In genomic region chr2:120313976-120314375, GRCm38 (mm10) we compare ENCODE assay signal across 20 mouse cellular contexts. TPM values are rescaled to one million over a fixed set of nuclear protein-coding genes. Genes with fewer than 3 reads are reported as not detected.
DNase-seq lines count a peak whose midpoint lies in the region; ATAC-seq and TF ChIP-seq lines count a peak whose summit lies in the region.
"Had no signal": no experiment of that assay in that cellular context is flagged by ENCODE, and none has a peak within 500 bp of the region (broad histone marks: within the 10 kb centered on the region; RNA-seq: fewer than 3 reads in every experiment).

TSS of gene Pla2g4f (minus strand) at chr2:120314165.

- WGBS in embryonic facial prominence, embryonic 15.5 days = 43% methylated on average over 3 of the region's 3 CpGs
- 58% methylated on average over 3 of the region's 3 CpGs for WGBS in embryonic facial prominence, embryonic 10.5 days
- 34% methylated on average over 3 of the region's 3 CpGs for WGBS in lung, adult 2 months

- H3K36me3 ChIP-seq in embryonic facial prominence, embryonic 15.5 days = peaks cover 29% of the 10 kb centered on the region
- H3K36me3 ChIP-seq in embryonic facial prominence, embryonic 10.5 days (replicated peaks) = peaks cover 31% of the 10 kb centered on the region

- no peaks in the 10 kb centered on the region for H3K9me3 ChIP-seq in embryonic facial prominence, embryonic 15.5 days (replicated peaks)
- H3K9me3 ChIP-seq in embryonic facial prominence, embryonic 10.5 days = no peaks in the 10 kb centered on the region
- H3K9me3 ChIP-seq: embryonic facial prominence, embryonic 13.5 days; forebrain, embryonic 10.5 days; limb, embryonic 12.5 days; megakaryocyte, embryonic 14.5 days had no signal

- H3K4me2 ChIP-seq in embryonic facial prominence, embryonic 15.5 days (replicated peaks) = no peak within 1 kb of the TSS
- H3K4me2 ChIP-seq: embryonic facial prominence, embryonic 13.5 days; limb, embryonic 12.5 days had no signal

- no peak within 1 kb of the TSS for H3K9ac ChIP-seq in embryonic facial prominence, embryonic 15.5 days
- H3K9ac ChIP-seq: embryonic facial prominence, embryonic 13.5 days; limb, embryonic 12.5 days; liver, embryonic 14.5 days had no signal

- no peak for TF ChIP-seq POLR2A in lung, adult 2 months (IDR thresholded peaks at IDR 0.05; ENCODE audit: borderline replicate concordance, extremely low read depth, low read depth, low read length)

- H3K27ac ChIP-seq in embryonic facial prominence, embryonic 15.5 days (replicated peaks) = peak within 1 kb of the TSS; percentile 44
- H3K27ac ChIP-seq in embryonic facial prominence, embryonic 10.5 days (replicated peaks) = no peak within 1 kb of the TSS
- H3K27ac ChIP-seq: embryonic facial prominence, embryonic 13.5 days; forebrain, embryonic 10.5 days; heart, adult 2 months; kidney, postnatal 0 days; layer of hippocampus, adult 2 months; limb, embryonic 12.5 days; liver, embryonic 14.5 days had no signal

- peak; percentile 50; the same call in 1 of the 2 replicates for ATAC-seq in embryonic facial prominence, embryonic 15.5 days (ENCODE audit: insufficient number of reproducible peaks, low FRiP score, low TSS enrichment, low read depth)
- ATAC-seq: midbrain, embryonic 16.5 days had no signal

- H3K4me1 ChIP-seq in embryonic facial prominence, embryonic 15.5 days = no peaks in the 10 kb centered on the region
- no peaks in the 10 kb centered on the region for H3K4me1 ChIP-seq in embryonic facial prominence, embryonic 10.5 days
- peaks cover 3% of the 10 kb centered on the region for H3K4me1 ChIP-seq in lung, adult 2 months (ENCODE audit: control insufficient read depth, insufficient read depth, low read length)
- H3K4me1 ChIP-seq: embryonic facial prominence, embryonic 13.5 days; forebrain, embryonic 10.5 days; limb, embryonic 12.5 days had no signal

- H3K27me3 ChIP-seq in embryonic facial prominence, embryonic 15.5 days = no peaks in the 10 kb centered on the region
- no peaks in the 10 kb centered on the region for H3K27me3 ChIP-seq in embryonic facial prominence, embryonic 10.5 days (replicated peaks; ENCODE audit: low read depth, poor library complexity, severe bottlenecking)
- H3K27me3 ChIP-seq: embryonic facial prominence, embryonic 13.5 days; limb, embryonic 12.5 days had no signal

- no peak for DNase-seq in embryonic facial prominence, embryonic 10.5 days (ENCODE audit: low spot score)
- DNase-seq in R1 (ENCODE audit: low read depth, low spot score) = peak; percentile 33
- peak; percentile 41 for DNase-seq in lung, adult 2 months
- peak; percentile 79 for DNase-seq in lung, postnatal 36 days
- no peak for DNase-seq in right cerebral cortex, postnatal 14 days
- no peak for DNase-seq in thymus, postnatal 14 days
- DNase-seq: gastrocnemius, postnatal 14 days; heart, adult 2 months; retina, postnatal 1 day; thymus, adult 18-20 months had no signal

- TF ChIP-seq CTCF in lung, adult 2 months (IDR thresholded peaks at IDR 0.05; ENCODE audit: insufficient read depth, low read length) = no peak

- no peak within 1 kb of the TSS for H3K4me3 ChIP-seq in embryonic facial prominence, embryonic 15.5 days (replicated peaks)
- H3K4me3 ChIP-seq in embryonic facial prominence, embryonic 10.5 days = no peak within 1 kb of the TSS
- H3K4me3 ChIP-seq in lung, adult 2 months (replicated peaks; ENCODE audit: extremely low read depth, low read depth, low read length) = no peak within 1 kb of the TSS
- H3K4me3 ChIP-seq: embryonic facial prominence, embryonic 13.5 days; forebrain, embryonic 10.5 days; heart, adult 2 months; layer of hippocampus, adult 2 months; limb, embryonic 12.5 days; megakaryocyte, embryonic 14.5 days had no signal

RNA-seq across cellular contexts. Expression of gene Pla2g4f, which starts in this region (rescaled TPM):
- 10.4 and 12.6 TPM in 2 replicates for polyA plus RNA-seq in embryonic facial prominence, embryonic 15.5 days (2015; fragmentation: Nextera tagmentation; extraction: Ambion mirVana)
- not detected in 2 replicates for polyA plus RNA-seq in embryonic facial prominence, embryonic 10.5 days (2016; fragmentation: Nextera tagmentation; extraction: Ambion mirVana)
- polyA plus RNA-seq in lung, adult 2 months (2012; rRNA removed) = 4.4 and 12.4 TPM in 2 replicates
- polyA plus RNA-seq: forebrain, embryonic 10.5 days; hindbrain, embryonic 11.5 days; liver, embryonic 14.5 days; midbrain, embryonic 16.5 days had no signal

Comparison
In these comparisons a context has a peak if more than half of its experiments do, and no peak if none do; other contexts are left out.
1. DNase-seq: peak in R1 (single experiment), lung, adult 2 months (single experiment) and lung, postnatal 36 days (single experiment); none in embryonic facial prominence, embryonic 10.5 days (single experiment), right cerebral cortex, postnatal 14 days (single experiment) and thymus, postnatal 14 days (single experiment).